Mouse (Mus musculus) frontal cortex, postnatal 14 days (tissue): ENCODE results near the gene Chd9.

Experiments
- DNase-seq, 2 experiments: peaks; one replicate each; pipeline ENCODE4 v3.0.0; 2022; ENCODE audit warnings: low spot score in 2 of 2

Chd9 gene

GRCm38 (mm10) chr8:90976960-90977371 is 148.8 kb downstream of the Chd9 start:
- peak in 1 of 2 experiments; percentile 24 for DNase-seq

- no peak for DNase-seq
Observed at GRCm38 (mm10) chr8:90978720-90979119, 150.6 kb downstream of the Chd9 start.

- DNase-seq, result no peak
Observed at GRCm38 (mm10) chr8:90979295-90979694, 151.1 kb downstream of the Chd9 start.

GRCm38 (mm10) chr8:90982087-90982486 is 153.9 kb downstream of the Chd9 start:
- no peak for DNase-seq

GRCm38 (mm10) chr8:91019726-91020125 is 191.6 kb downstream of the Chd9 start:
- peak in 1 of 2 experiments; percentile 44 for DNase-seq

GRCm38 (mm10) chr8:91034417-91034816 is 206.3 kb downstream of the Chd9 start:
- no peak for DNase-seq

GRCm38 (mm10) chr8:91036905-91037304 is 208.8 kb downstream of the Chd9 start:
- DNase-seq, result no peak

GRCm38 (mm10) chr8:91038637-91039036 is 210.5 kb downstream of the Chd9 start:
- DNase-seq, result no peak

- DNase-seq, result no peak
Observed at GRCm38 (mm10) chr8:91046370-91046769, 218.2 kb downstream of the Chd9 start.

- peak; percentile 56 to 66 for DNase-seq
Observed at GRCm38 (mm10) chr8:91051037-91051436, 222.9 kb downstream of the Chd9 start.

- DNase-seq, result no peak
Observed at GRCm38 (mm10) chr8:91054418-91054817, 226.3 kb downstream of the Chd9 start.

- no peak for DNase-seq
Observed at GRCm38 (mm10) chr8:91056848-91057247, 228.7 kb downstream of the Chd9 start.

GRCm38 (mm10) chr8:91059086-91059578 is 231.0 kb downstream of the Chd9 start:
- no peak for DNase-seq

GRCm38 (mm10) chr8:91059884-91060510 is 231.8 kb downstream of the Chd9 start:
- DNase-seq, result no peak

- DNase-seq, result no peak
Observed at GRCm38 (mm10) chr8:91060555-91061471, 232.7 kb downstream of the Chd9 start.

GRCm38 (mm10) chr8:91065179-91065578 is 237.0 kb downstream of the Chd9 start:
- DNase-seq, result no peak

GRCm38 (mm10) chr8:91069407-91069806 is 241.3 kb downstream of the Chd9 start:
- DNase-seq, result no peak

- DNase-seq, result peak; percentile 90 to 92
Observed at GRCm38 (mm10) chr8:91069834-91070233, 241.7 kb downstream of the Chd9 start, which contains the start of gene Rbl2. Gene Rbl2, plus strand, starts transcription at chr8:91070057.

- DNase-seq, result peak; percentile 49 to 57
Observed at GRCm38 (mm10) chr8:91070275-91070859, 242.2 kb downstream of the Chd9 start.

- no peak for DNase-seq
Observed at GRCm38 (mm10) chr8:91077077-91077867, 249.1 kb downstream of the Chd9 start.

GRCm38 (mm10) chr8:91079678-91080077 is 251.5 kb downstream of the Chd9 start:
- DNase-seq, result no peak
